Mouse (Mus musculus): Measurements from ENCODE around the gene Pgpep1l. TPM values are rescaled to one million over a fixed set of nuclear protein-coding genes. Genes with fewer than 3 reads are reported as not detected.

Gene Pgpep1l
- polyA plus RNA-seq, 1 experiment from 2014 or later = not detected

DNA sequence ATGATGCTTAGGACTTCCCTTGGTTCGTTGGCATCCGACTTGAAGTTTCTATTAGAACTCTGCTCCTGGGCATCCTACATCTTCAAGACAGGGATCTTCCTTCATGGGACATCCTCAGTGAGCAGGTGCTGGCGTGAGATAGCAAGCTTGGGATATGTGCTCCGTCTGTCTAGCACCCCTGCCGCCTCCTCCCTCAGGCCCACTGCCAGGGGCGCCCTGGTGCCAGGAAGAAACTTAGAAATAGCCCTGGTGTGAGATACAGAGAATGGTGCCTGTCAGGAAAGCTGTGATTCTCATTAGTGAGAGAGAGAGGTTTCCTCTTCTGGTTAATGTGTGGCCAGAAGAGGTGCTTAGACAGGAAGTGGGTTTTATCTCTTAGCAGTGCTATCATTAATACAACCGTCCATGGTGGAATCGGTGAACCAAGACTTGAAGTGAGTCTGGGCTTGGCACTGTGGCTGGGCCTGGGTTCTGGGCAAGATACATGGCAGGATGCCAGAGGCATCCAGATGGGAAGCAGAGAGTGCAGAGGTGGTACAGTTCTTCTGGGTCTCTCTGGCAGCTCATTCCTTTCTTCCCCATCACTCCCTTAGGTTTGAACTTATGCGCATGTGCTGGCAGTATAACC lies 38.5 kb downstream of the Pgpep1l start:
- DNase-seq = no peak
- peaks cover 13% of the 10 kb centered on the region; the same call in 1 of the 2 replicates for H3K4me1 ChIP-seq (ENCODE audit: control insufficient read depth, insufficient read depth, low read length)
- H3K9me3 ChIP-seq (ENCODE audit: control insufficient read depth, low read length) = no peaks in the 10 kb centered on the region
- peaks cover 45% of the 10 kb centered on the region for H3K36me3 ChIP-seq (ENCODE audit: control insufficient read depth, insufficient read depth, low read length)
- no peak overlapping the region for H3K4me2 ChIP-seq (ENCODE audit: low read length)
- ATAC-seq (ENCODE audit: low FRiP score, low TSS enrichment) = no peak
- H3K27me3 ChIP-seq (ENCODE audit: control insufficient read depth, insufficient read depth, low read length) = no peaks in the 10 kb centered on the region
- no peak overlapping the region for H3K9ac ChIP-seq (replicated peaks; ENCODE audit: low read length)
- H3K4me3 ChIP-seq (replicated peaks; ENCODE audit: low read depth, low read length) = no peak overlapping the region
- WGBS = 93% methylated on average over 9 of the region's 9 CpGs
- 0 out of 2 replicates have a peak overlapping the region, but pooled peaks have one; percentile 1 for H3K27ac ChIP-seq (replicated peaks; ENCODE audit: low read depth, low read length)

DNA sequence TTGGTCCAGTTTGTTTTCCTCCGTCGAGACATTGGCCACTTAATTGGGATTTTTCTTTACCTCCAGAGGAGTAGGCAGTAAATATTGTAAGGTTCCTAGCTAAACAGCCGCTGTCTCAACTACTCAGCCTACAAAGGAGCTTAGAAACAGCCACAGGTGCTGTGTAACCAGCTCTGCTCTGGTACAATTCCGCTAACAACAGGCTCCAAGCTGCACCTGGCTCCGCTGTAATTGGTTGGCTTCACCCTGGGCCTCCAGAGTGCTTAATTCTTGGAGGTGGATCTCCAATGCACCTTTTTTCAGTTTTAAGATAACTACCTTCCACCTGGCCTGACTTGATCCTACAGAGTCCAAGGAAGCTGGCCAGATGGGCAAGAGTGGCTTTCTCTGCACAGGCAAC lies 40.0 kb downstream of the Pgpep1l start:
- Histone ChIP-seq H3K9ac (replicated peaks; ENCODE audit: low read length) (no peak overlapping the region), H3K4me3 (replicated peaks; ENCODE audit: low read depth, low read length) (no peak overlapping the region), H3K4me2 (ENCODE audit: low read length) (no peak overlapping the region), H3K9me3 (ENCODE audit: control insufficient read depth, low read length) (no peaks in the 10 kb centered on the region), H3K4me1 (ENCODE audit: control insufficient read depth, insufficient read depth, low read length) (peaks cover 13% of the 10 kb centered on the region; the same call in 1 of the 2 replicates), H3K27me3 (ENCODE audit: control insufficient read depth, insufficient read depth, low read length) (no peaks in the 10 kb centered on the region), H3K27ac (replicated peaks; ENCODE audit: low read depth, low read length) (peak overlapping the region; percentile 76), H3K36me3 (ENCODE audit: control insufficient read depth, insufficient read depth, low read length) (peaks cover 48% of the 10 kb centered on the region)
- no peak for DNase-seq
- no peak for ATAC-seq (ENCODE audit: low FRiP score, low TSS enrichment)
- 92% methylated on average over 5 of the region's 5 CpGs for WGBS

DNA sequence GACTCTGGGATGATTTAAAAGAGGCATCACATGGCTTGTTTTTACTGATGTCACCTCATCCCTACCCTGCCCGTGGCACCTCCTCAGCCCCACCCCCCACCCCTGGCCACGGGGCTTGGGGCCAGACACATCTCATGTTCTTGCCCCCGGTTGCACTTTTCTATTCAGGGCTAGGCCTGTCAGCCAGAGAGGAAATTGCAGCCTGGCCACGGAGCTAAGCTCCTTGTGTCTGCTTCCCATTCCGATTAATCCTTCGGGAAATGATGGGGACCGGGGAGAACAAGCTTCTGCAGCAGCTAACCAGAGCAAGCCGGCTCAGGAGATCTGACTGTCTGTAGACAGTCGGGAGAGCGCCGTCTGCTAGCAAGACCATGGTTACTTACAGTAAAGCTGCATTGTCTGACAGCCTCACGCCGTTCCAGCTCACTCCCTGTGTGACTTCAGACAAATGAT lies 40.7 kb downstream of the Pgpep1l start:
- H3K27me3 ChIP-seq (ENCODE audit: control insufficient read depth, insufficient read depth, low read length) = no peaks in the 10 kb centered on the region
- peak; percentile 54; the same call in 1 of the 2 replicates for ATAC-seq (ENCODE audit: low FRiP score, low TSS enrichment)
- H3K4me1 ChIP-seq (ENCODE audit: control insufficient read depth, insufficient read depth, low read length) = peaks cover 11% of the 10 kb centered on the region; the same call in 1 of the 2 replicates
- DNase-seq = peak; percentile 79
- H3K4me2 ChIP-seq (ENCODE audit: low read length) = peak overlapping the region; percentile 5; the same call in 1 of the 2 replicates
- H3K36me3 ChIP-seq (ENCODE audit: control insufficient read depth, insufficient read depth, low read length) = peaks cover 54% of the 10 kb centered on the region
- no peaks in the 10 kb centered on the region for H3K9me3 ChIP-seq (ENCODE audit: control insufficient read depth, low read length)
- peak overlapping the region; percentile 27; the same call in 1 of the 2 replicates for H3K9ac ChIP-seq (replicated peaks; ENCODE audit: low read length)
- H3K27ac ChIP-seq (replicated peaks; ENCODE audit: low read depth, low read length) = peak overlapping the region; percentile 76
- 32% methylated on average over 13 of the region's 13 CpGs for WGBS
- H3K4me3 ChIP-seq (replicated peaks; ENCODE audit: low read depth, low read length) = no peak overlapping the region

- H3K4me2 ChIP-seq (ENCODE audit: low read length) = no peak overlapping the region
- DNase-seq (no peak), ATAC-seq (ENCODE audit: low FRiP score, low TSS enrichment) (no peak)
- no peak overlapping the region for H3K27ac ChIP-seq (replicated peaks; ENCODE audit: low read depth, low read length)
- no peaks in the 10 kb centered on the region for H3K27me3 ChIP-seq (ENCODE audit: control insufficient read depth, insufficient read depth, low read length)
- H3K4me3 ChIP-seq (replicated peaks; ENCODE audit: low read depth, low read length) = no peak overlapping the region
- H3K9me3 ChIP-seq (ENCODE audit: control insufficient read depth, low read length) = no peaks in the 10 kb centered on the region
- H3K36me3 ChIP-seq (ENCODE audit: control insufficient read depth, insufficient read depth, low read length) = peaks cover 65% of the 10 kb centered on the region
- H3K4me1 ChIP-seq (ENCODE audit: control insufficient read depth, insufficient read depth, low read length) = peaks cover 9% of the 10 kb centered on the region; the same call in 1 of the 2 replicates
- 84% methylated on average over 9 of the region's 9 CpGs for WGBS
- no peak overlapping the region for H3K9ac ChIP-seq (replicated peaks; ENCODE audit: low read length)
Observed at GRCm38 (mm10) chr7:68221677-68222230, 42.3 kb downstream of the Pgpep1l start.

DNA sequence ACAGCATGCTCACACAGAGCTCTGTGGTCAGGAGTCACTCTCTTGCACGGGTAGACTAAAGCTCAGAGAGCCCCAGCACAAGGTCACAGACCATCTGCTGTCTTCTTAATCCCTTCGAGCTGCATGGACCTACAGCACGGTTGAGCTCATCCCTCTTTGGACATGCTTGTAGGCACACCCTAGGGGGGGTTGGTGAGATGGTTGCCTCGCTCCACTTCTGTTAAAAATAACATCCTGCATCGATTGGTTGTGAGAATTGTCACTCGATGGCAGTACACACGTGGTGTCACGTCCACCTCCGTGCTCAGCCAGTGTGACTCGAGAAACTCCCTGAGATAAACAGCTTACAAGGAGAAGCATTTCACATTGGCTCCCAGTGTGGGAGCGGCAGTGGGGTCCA lies 45.2 kb downstream of the Pgpep1l start:
- Histone ChIP-seq H3K4me1 (ENCODE audit: control insufficient read depth, insufficient read depth, low read length) (peaks cover 9% of the 10 kb centered on the region; the same call in 1 of the 2 replicates), H3K27me3 (ENCODE audit: control insufficient read depth, insufficient read depth, low read length) (no peaks in the 10 kb centered on the region), H3K4me3 (replicated peaks; ENCODE audit: low read depth, low read length) (no peak overlapping the region), H3K36me3 (ENCODE audit: control insufficient read depth, insufficient read depth, low read length) (peaks cover 76% of the 10 kb centered on the region), H3K4me2 (ENCODE audit: low read length) (no peak overlapping the region), H3K9ac (replicated peaks; ENCODE audit: low read length) (no peak overlapping the region), H3K9me3 (ENCODE audit: control insufficient read depth, low read length) (no peaks in the 10 kb centered on the region), H3K27ac (replicated peaks; ENCODE audit: low read depth, low read length) (no peak overlapping the region)
- no peak for DNase-seq
- WGBS = 88% methylated on average over 11 of the region's 11 CpGs
- ATAC-seq (ENCODE audit: low FRiP score, low TSS enrichment) = no peak

DNA sequence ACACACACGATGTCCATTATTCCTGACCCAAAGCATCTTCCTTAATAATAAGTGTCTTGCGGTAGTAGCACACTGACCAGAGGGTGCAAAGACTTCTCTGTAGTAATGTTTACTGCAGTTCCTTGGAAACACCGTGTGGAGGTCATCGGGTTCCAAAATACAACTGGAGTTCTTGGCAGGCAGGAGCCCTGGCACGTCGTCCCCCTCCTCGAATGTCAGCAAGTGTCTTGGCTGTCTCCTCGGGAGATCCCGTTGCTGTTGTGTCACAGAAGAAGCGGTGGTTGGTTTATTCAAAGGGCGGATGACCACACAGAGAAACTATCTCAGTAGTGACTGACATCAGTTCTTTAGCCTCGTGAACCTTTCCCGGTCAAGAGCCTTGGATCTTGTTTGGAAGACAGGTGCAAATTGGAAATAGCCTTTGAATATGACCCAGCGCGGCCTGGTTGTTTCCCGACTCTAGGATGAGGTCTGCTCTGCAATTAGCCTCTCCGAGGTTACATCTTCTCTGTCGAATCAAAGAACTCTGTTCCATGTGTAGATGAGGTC lies 48.4 kb downstream of the Pgpep1l start:
- Histone ChIP-seq H3K4me2 (ENCODE audit: low read length) (no peak overlapping the region), H3K9me3 (ENCODE audit: control insufficient read depth, low read length) (no peaks in the 10 kb centered on the region), H3K36me3 (ENCODE audit: control insufficient read depth, insufficient read depth, low read length) (peaks cover 87% of the 10 kb centered on the region), H3K4me1 (ENCODE audit: control insufficient read depth, insufficient read depth, low read length) (no peaks in the 10 kb centered on the region), H3K4me3 (replicated peaks; ENCODE audit: low read depth, low read length) (no peak overlapping the region), H3K27me3 (ENCODE audit: control insufficient read depth, insufficient read depth, low read length) (no peaks in the 10 kb centered on the region), H3K27ac (replicated peaks; ENCODE audit: low read depth, low read length) (no peak overlapping the region), H3K9ac (replicated peaks; ENCODE audit: low read length) (no peak overlapping the region)
- no peak for ATAC-seq (ENCODE audit: low FRiP score, low TSS enrichment)
- WGBS = 94% methylated on average over 18 of the region's 18 CpGs
- DNase-seq = no peak

GRCm38 (mm10) chr7:68213842-68214241 lies 50.2 kb downstream of the Pgpep1l start:
- Histone ChIP-seq H3K36me3 (ENCODE audit: control insufficient read depth, insufficient read depth, low read length) (peaks cover 87% of the 10 kb centered on the region), H3K27ac (replicated peaks; ENCODE audit: low read depth, low read length) (no peak overlapping the region), H3K9ac (replicated peaks; ENCODE audit: low read length) (no peak overlapping the region), H3K4me2 (ENCODE audit: low read length) (no peak overlapping the region), H3K4me3 (replicated peaks; ENCODE audit: low read depth, low read length) (no peak overlapping the region), H3K9me3 (ENCODE audit: control insufficient read depth, low read length) (no peaks in the 10 kb centered on the region), H3K27me3 (ENCODE audit: control insufficient read depth, insufficient read depth, low read length) (no peaks in the 10 kb centered on the region), H3K4me1 (ENCODE audit: control insufficient read depth, insufficient read depth, low read length) (no peaks in the 10 kb centered on the region)
- WGBS = 51% methylated on average over 5 of the region's 5 CpGs
- no peak for DNase-seq
- ATAC-seq (ENCODE audit: low FRiP score, low TSS enrichment) = no peak

- WGBS = 91% methylated on average over 7 of the region's 7 CpGs
- Histone ChIP-seq H3K9ac (replicated peaks; ENCODE audit: low read length) (no peak overlapping the region), H3K4me1 (ENCODE audit: control insufficient read depth, insufficient read depth, low read length) (no peaks in the 10 kb centered on the region), H3K9me3 (ENCODE audit: control insufficient read depth, low read length) (no peaks in the 10 kb centered on the region), H3K27me3 (ENCODE audit: control insufficient read depth, insufficient read depth, low read length) (no peaks in the 10 kb centered on the region), H3K27ac (replicated peaks; ENCODE audit: low read depth, low read length) (no peak overlapping the region), H3K4me2 (ENCODE audit: low read length) (no peak overlapping the region), H3K4me3 (replicated peaks; ENCODE audit: low read depth, low read length) (no peak overlapping the region), H3K36me3 (ENCODE audit: control insufficient read depth, insufficient read depth, low read length) (peaks cover 87% of the 10 kb centered on the region)
- ATAC-seq (ENCODE audit: low FRiP score, low TSS enrichment) (no peak), DNase-seq (no peak)
Observed at GRCm38 (mm10) chr7:68211883-68212282, 52.1 kb downstream of the Pgpep1l start.

Measured in midbrain, embryonic 14.5 days (tissue).